Mouse (Mus musculus) kidney, adult 2 months (tissue): ENCODE measurements around the gene Dph7. TPM values are rescaled to one million over a fixed set of nuclear protein-coding genes. Genes with fewer than 3 reads are reported as not detected.

Experiments used
- DNase-seq: peaks from one replicate; pipeline ENCODE4 v3.0.0; 2021
- H3K27ac ChIP-seq: fragments of 200-500 bp; 2 replicates; pipeline ENCODE4 v1.5.1; 2012; ENCODE audit warnings: low read depth, low read length, control low read depth, inconsistent platforms; ENCODE audit not compliant: insufficient read depth
- H3K27me3 ChIP-seq: fragments of 200-500 bp; replicated peaks from 2 replicates; pipeline ENCODE4 v1.6.1; 2012; ENCODE audit warnings: mild to moderate bottlenecking, moderate library complexity, low read length, inconsistent platforms; ENCODE audit not compliant: control insufficient read depth, insufficient read depth
- H3K36me3 ChIP-seq: fragments of 200-500 bp; 2 replicates; pipeline ENCODE4 v1.6.1; 2012; ENCODE audit warnings: mild to moderate bottlenecking, moderate library complexity, low read length, inconsistent platforms; ENCODE audit not compliant: control insufficient read depth, insufficient read depth
- H3K4me1 ChIP-seq: fragments of 200-500 bp; 2 replicates; pipeline ENCODE4 v1.6.1; 2011; ENCODE audit warnings: low read length; ENCODE audit not compliant: control insufficient read depth, insufficient read depth
- H3K4me3 ChIP-seq: fragments of 200-500 bp; 2 replicates; pipeline ENCODE4 v1.5.1; 2011; ENCODE audit warnings: mild to moderate bottlenecking, low read depth, low read length, control low read depth; ENCODE audit not compliant: insufficient read depth
- CTCF ChIP-seq: fragments of 200-500 bp; conservative IDR thresholded peaks from 2 replicates; pipeline ENCODE4 v1.5.1; 2011; ENCODE audit warnings: low read depth, mild to moderate bottlenecking, control low read depth, low read length, moderate library complexity, mixed read lengths; ENCODE audit not compliant: insufficient read depth, insufficient read length
- POLR2A ChIP-seq: fragments of 200-500 bp; IDR thresholded peaks from one replicate; pipeline ENCODE4 v1.6.1; 2011; ENCODE audit warnings: low read depth, low read length, control low read depth
- WGBS: fragments of 180-500 bp; shearing (Covaris S2); methylation state at CpG from one replicate; pipeline ENCODE4 v1.1.7; 2018; 5-methylcytosine and 5-hydroxymethylcytosine counted together
- polyA plus RNA-seq: library from polyadenylated mRNA; depleted of rRNA; stranded (reverse); fragments of >200 nt; gene quantifications from 2 replicates; pipeline ENCODE4 v1.2.3, GENCODE M21; 2012

The Dph7 gene
- polyA plus RNA-seq, 1 experiment = 13.0 TPM

- 77% methylated on average over 9 of the region's 9 CpGs for WGBS
- H3K27me3 ChIP-seq = no peaks in the 10 kb centered on the region
- TF ChIP-seq POLR2A (no peak), CTCF (no peak)
- peaks cover 21% of the 10 kb centered on the region; the same call in 1 of the 2 replicates for H3K4me1 ChIP-seq
- H3K4me3 ChIP-seq = no peak overlapping the region
- peak; percentile 49 for DNase-seq
- H3K27ac ChIP-seq = peak overlapping the region; percentile 84
- no peaks in the 10 kb centered on the region for H3K36me3 ChIP-seq
Observed at GRCm38 (mm10) chr2:24926345-24926964, 35.7 kb upstream of the Dph7 start.

GRCm38 (mm10) chr2:24926965-24927358, 35.2 kb upstream of the Dph7 start:
- no peaks in the 10 kb centered on the region for H3K36me3 ChIP-seq
- peak overlapping the region; percentile 84 for H3K27ac ChIP-seq
- no peaks in the 10 kb centered on the region for H3K27me3 ChIP-seq
- no peak for DNase-seq
- H3K4me3 ChIP-seq = no peak overlapping the region
- TF ChIP-seq POLR2A (no peak), CTCF (no peak)
- H3K4me1 ChIP-seq = peaks cover 21% of the 10 kb centered on the region; the same call in 1 of the 2 replicates
- whole genome bisulfite sequencing = 69% methylated on average over 7 of the region's 7 CpGs

- Histone ChIP-seq H3K27me3 (no peaks in the 10 kb centered on the region), H3K27ac (peak overlapping the region; percentile 92), H3K4me1 (peaks cover 21% of the 10 kb centered on the region; the same call in 1 of the 2 replicates), H3K4me3 (no peak overlapping the region), H3K36me3 (no peaks in the 10 kb centered on the region)
- TF ChIP-seq POLR2A = no peak
- DNase-seq = peak; percentile 83
- 45% methylated on average over 4 of the region's 4 CpGs for WGBS
Observed at GRCm38 (mm10) chr2:24927810-24928479, 34.3 kb upstream of the Dph7 start.

GRCm38 (mm10) chr2:24929119-24929518, 33.1 kb upstream of the Dph7 start:
- peak; percentile 72 for DNase-seq
- TF ChIP-seq CTCF (no peak), POLR2A (no peak)
- Histone ChIP-seq H3K36me3 (no peaks in the 10 kb centered on the region), H3K4me1 (peaks cover 24% of the 10 kb centered on the region; the same call in 1 of the 2 replicates), H3K27me3 (no peaks in the 10 kb centered on the region), H3K27ac (peak overlapping the region; percentile 74), H3K4me3 (no peak overlapping the region)
- 50% methylated on average over 2 of the region's 2 CpGs for WGBS

GRCm38 (mm10) chr2:24929593-24929992, 32.6 kb upstream of the Dph7 start:
- Histone ChIP-seq H3K4me3 (no peak overlapping the region), H3K27me3 (no peaks in the 10 kb centered on the region), H3K27ac (peak overlapping the region; percentile 74), H3K36me3 (no peaks in the 10 kb centered on the region), H3K4me1 (peaks cover 27% of the 10 kb centered on the region; the same call in 1 of the 2 replicates)
- 84% methylated on average over 5 of the region's 5 CpGs for WGBS
- DNase-seq = no peak
- TF ChIP-seq CTCF (no peak), POLR2A (no peak)

- peak; percentile 68 for DNase-seq
- no peak for TF ChIP-seq CTCF
- TF ChIP-seq POLR2A = no peak
- no peaks in the 10 kb centered on the region for H3K27me3 ChIP-seq
- WGBS = 5% methylated on average over 19 of the region's 19 CpGs
- H3K27ac ChIP-seq = peak overlapping the region; percentile 83
- peaks cover 12% of the 10 kb centered on the region; the same call in 1 of the 2 replicates for H3K4me1 ChIP-seq
- H3K36me3 ChIP-seq = no peaks in the 10 kb centered on the region
- H3K4me3 ChIP-seq = peak overlapping the region; percentile 86
Observed at GRCm38 (mm10) chr2:24934441-24934963, 27.7 kb upstream of the Dph7 start.
